Mouse (Mus musculus): ENCODE measurements around the gene 1810024B03Rik.
"Not testable (repeated sequence)": the region's sequence is repeated elsewhere in the genome, so short reads cannot be mapped to it uniquely, and the experiment has no call there.

Gene 1810024B03Rik

GRCm38 (mm10) chr2:127207547-127208451 lies at the start of gene 1810024B03Rik, which contains the start of gene Snrnp200:
TSS of gene 1810024B03Rik (minus strand) at chr2:127208280.
TSS of gene Snrnp200 (plus strand) at chr2:127208386.
- DNase-seq, result peak; percentile 96

- no peak for DNase-seq
Observed at GRCm38 (mm10) chr2:127255294-127255693, 47.2 kb upstream of the 1810024B03Rik start.

DNA sequence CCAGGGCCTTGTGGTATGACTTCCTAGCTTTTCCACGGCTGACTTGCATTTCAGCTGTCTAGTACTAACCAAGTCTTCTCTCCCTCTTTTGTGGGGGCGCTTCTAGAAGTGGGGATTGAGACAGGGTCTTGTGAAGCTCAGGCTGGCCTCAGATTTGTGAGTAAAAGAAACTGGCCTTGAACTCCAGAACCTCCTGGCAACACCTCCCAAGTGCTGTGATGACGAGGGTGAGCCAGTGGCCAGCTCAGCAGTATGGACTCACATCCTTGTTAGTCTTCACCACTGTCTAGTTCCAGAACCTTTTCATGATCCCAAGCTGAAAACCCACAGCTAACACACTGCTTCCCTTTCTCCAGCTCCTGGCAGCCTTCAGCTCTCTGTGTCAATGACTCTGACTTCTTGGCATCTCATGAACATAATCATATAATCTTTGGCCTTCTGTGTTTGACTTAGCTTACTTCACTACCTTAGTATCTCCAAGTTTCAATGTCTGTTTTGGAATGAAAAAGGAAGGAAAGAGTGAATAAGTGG lies 46.6 kb upstream of the 1810024B03Rik start:
- DNase-seq, result no peak

- DNase-seq, result no peak
Observed at GRCm38 (mm10) chr2:127252787-127253186, 44.7 kb upstream of the 1810024B03Rik start.

DNA sequence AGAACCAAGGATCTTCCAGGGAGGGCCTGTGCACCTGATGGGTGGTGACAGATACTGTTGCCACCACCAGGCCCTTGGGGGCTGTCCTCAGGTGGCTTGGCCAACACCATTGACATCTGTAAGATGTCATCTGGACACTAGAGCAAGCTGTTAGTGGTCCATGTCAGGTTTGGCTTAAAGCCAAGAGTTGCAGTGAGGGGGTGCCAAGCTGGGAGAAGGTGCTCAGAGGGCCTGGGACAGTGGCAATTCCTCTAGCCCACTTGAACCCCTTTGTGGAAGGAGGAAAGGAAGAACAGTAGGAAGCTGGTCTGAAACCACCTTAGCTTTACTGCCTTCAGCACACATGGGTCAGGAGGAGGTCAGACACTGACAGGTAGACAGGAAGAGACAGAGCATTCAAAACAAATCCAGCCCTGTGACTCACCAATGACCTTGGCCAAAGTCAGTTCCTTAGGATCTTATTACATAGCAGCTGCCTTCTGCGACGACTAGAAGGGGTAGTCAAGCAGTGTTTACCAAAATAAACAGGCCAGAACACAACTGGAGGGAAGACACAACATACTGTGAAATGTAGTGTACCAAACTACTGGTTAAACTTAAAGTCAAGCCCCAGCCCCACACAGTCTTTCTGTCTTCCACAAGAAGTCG lies 43.9 kb upstream of the 1810024B03Rik start:
- peak in 1 of 2 experiments; percentile 43 for DNase-seq

DNA sequence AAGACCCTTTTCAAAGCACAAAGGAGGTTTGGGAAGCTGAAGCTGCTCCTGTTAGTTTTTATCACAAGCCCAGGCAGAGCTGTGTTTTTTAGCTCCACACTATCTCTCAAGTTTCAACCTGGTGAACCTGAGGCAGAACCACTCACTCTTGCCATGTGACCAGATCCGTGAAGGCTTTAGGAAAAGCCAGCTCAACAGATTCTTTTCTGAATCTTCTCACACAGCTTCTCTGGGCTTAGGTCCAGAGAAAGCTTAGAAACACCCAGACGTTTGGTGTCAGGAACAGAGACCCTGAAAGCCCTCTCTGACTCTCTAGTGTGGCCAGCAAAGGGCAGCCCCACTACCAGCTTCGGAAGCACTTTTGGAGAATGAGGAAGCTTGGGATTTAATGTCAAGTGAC lies 43.4 kb upstream of the 1810024B03Rik start:
- DNase-seq, result peak; percentile 32 to 53

DNA sequence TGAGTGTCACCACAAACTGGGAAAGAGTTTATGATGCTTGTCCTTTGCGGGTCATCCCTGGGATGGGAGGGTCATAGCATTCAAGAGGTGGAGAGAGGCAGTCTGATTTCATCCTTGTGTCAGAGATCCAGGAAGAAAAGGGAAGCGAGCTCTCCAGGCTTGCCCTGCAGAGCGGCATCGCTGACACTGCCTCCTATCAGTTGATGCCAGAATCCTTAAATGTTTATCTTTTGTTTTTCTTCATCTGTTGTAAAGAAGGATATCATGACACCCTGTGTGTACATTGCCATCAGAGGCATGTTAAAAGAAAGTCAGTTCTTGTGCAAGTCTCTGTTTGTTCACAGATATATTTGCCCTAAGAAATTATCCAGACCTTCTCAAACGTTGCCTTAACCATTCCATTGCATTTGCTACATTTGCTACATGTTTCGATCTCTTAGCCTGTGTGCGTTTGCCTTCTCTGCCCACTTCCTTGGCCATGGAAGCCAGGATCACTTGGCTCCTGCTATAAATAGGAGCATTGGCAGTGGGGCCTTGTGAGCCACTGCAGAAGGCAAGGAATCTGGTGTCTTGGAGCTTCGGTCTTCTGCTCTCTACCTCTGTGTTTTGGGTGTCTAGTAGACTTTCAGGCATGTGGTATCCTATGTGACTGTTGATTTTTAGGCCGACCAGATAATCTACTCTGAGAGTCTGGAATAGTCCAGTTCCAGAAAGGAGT lies 42.4 kb upstream of the 1810024B03Rik start:
- no peak for DNase-seq

GRCm38 (mm10) chr2:127248334-127249004 lies 40.4 kb upstream of the 1810024B03Rik start:
- peak; percentile 31 to 35 for DNase-seq

DNA sequence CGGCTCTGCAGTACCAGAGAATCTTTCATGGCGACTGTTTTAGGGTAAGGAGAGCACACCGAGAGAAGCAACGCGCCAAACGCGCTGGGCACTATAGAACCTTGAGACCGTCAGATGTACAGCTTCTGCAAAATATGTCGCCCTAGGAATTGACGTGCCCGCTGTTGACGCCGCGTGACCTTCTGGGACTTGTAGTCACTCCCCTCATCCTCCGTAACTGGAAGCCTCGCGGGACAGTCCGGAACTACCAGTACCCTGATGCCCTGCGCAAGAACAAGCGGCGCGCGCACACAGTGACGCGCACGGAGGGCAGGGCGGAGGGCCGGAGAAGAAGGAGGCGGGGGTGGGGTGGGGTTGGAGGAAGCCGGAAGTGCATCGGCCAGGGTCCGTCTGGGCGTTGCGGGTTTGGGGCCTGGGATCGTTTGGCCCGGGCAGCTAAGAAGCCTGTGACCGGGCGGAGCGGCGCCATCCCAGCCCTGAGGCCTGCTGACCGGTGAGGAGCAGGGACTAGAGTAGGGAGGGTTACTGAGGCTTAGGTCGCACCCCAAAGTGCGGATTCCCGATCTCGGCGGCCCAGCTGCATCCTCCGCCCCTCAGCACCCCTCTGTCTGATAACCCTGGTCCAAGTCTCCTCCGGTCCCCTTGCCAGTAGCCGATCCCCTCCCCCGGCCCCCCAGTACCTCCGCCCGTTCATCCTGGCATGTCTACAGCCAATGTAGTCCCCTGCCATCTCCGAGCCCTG lies 39.7 kb upstream of the 1810024B03Rik start, which contains the start of the genes Ciao1 and Tmem127:
TSS of gene Ciao1 (minus strand) at position 225 of the 742 bp plus-strand sequence.
TSS of gene Tmem127 (plus strand) at position 317 of the 742 bp plus-strand sequence.
- peak; percentile 98 to 99 for DNase-seq

GRCm38 (mm10) chr2:127240065-127240464 lies 32.0 kb upstream of the 1810024B03Rik start:
- peak; percentile 31 to 54 for DNase-seq

DNA sequence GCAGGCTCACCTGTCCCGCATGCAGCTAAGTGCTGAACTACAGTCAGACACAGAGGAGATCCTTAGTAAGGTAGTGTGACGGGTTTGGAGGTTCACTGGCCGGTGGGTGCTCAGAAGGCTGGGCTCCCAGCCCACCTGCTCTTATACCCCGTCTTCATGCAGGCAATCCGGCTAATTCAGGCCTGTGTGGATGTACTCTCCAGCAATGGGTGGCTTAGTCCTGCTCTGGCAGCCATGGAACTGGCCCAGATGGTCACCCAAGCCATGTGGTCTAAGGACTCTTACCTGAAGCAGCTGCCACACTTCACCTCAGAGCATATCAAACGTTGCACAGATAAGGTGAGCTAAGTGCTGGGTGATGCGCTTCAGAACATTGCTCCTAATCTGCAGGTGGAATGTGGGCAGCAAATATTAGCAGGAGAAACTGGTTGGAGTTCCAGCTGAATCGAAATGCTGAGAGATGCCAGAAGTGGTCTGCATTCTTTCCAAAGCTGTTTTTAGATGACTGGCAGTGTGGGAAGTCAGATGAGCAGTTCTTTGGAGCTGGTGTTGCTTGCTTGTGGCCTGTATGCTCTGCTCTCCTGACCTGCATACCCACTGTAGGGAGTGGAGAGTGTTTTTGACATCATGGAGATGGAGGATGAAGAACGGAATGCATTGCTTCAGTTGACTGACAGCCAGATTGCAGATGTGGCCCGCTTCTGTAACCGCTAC lies 30.0 kb upstream of the 1810024B03Rik start:
- no peak for DNase-seq

- DNase-seq, result no peak
Observed at GRCm38 (mm10) chr2:127225261-127225660, 17.2 kb upstream of the 1810024B03Rik start.

DNA sequence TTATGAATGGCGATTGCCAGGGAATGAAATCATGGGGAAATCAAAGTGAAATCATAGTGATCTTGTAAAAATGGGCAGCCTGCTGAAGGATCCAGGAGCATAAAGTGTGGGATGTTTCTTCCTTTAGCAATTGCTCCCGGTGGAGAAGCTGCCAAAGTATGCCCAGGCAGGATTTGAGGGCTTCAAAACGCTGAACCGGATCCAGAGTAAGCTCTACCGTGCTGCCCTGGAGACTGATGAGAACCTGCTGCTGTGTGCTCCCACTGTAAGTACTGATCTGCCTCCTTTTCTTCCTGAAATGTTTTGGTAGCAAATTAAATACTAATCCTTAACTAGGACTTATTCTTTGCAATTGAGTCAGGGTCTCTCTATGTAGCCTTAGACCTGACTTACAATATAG lies 9.7 kb upstream of the 1810024B03Rik start:
- no peak for DNase-seq

- no peak for DNase-seq
Observed at GRCm38 (mm10) chr2:127210701-127211100, 2.6 kb upstream of the 1810024B03Rik start.

GRCm38 (mm10) chr2:127208452-127208769 lies 331 bp upstream of the 1810024B03Rik start:
- no peak for DNase-seq

- no peak for DNase-seq
Observed at GRCm38 (mm10) chr2:127206916-127207315, 1.2 kb downstream of the 1810024B03Rik start.

DNA sequence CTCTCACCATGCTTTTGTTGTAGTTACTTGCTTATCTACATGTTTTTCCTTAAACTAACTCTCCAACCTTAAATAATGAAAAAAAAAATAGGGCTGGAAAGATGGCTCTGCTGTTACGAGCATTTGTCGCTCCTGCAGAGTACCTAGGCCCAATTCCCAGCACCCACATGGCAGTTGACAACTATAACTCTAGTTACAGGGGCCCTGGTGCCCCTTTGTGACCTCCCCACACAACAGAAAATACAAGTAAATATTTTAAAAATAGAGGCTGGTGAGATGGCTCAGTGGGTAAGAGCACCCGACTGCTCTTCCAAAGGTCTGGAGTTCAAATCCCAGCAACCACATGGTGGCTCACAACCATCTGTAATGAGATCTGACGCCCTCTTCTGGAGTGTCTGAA lies 2.1 kb downstream of the 1810024B03Rik start:
- DNase-seq, result not testable (repeated sequence)

- peak; percentile 27 to 62 for DNase-seq
Observed at GRCm38 (mm10) chr2:127204932-127205331, 3.1 kb downstream of the 1810024B03Rik start.

DNA sequence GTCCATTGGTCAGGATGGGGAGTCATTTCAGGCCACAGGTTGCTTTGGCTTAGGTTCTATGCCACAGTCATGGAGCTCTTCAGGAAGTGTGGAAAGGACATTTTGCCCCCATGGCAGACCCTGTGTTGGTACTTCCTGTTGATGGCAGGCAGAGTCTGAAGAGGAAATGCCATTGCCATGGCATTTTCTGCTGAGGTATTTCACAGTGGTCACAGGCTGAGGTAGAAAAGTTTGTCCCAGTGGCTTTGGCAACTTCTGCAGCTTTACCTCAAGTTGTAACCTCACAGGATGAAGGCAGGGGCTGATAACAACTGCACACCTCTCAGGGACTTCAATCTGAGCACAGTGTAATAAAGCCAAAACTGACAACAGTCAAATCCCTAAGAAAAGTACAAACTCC lies 18.5 kb downstream of the 1810024B03Rik start:
- DNase-seq, result no peak

- peak; percentile 84 to 92 for DNase-seq
Observed at GRCm38 (mm10) chr2:127182598-127183381, 25.3 kb downstream of the 1810024B03Rik start.
